Mouse (Mus musculus): ENCODE measurements at regions not wholly inside any gene's neighbourhood (a gene's known extent, or its start where the extent isn't known, plus 50 kb on each side); places are given as distances from the start of the nearest gene placed in this dataset.

DNA sequence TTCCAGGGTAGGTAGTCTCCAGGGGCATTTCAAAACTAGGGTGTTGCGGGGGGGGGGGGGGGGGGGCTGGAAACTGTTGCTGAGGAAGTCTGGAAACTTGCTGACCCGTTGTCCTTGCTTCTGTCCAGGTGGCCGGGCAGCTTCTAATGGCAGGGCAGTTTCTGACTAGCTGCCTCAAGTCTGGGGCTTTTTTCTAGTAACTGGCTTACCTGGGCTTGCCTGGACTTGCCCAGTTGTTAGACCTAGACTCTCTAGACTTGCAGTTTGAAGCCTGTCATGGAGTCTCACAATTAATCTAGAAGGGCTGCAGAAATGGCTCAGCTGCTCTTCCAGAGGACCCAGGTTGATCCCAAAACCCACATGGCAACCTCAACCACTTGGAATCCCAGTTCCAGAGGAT lies 220.7 kb downstream of the Fam43a start:
- Histone ChIP-seq H3ac (ENCODE audit: control insufficient read depth, insufficient read length, low read depth) (no peak overlapping the region), H3K79me3 (ENCODE audit: low read depth) (no peaks in the 10 kb centered on the region), H3K79me2 (ENCODE audit: control insufficient read depth, insufficient read depth) (no peaks in the 10 kb centered on the region), H3K36me3 (ENCODE audit: control insufficient read depth, insufficient read depth) (no peaks in the 10 kb centered on the region), H3K27me3 (ENCODE audit: control insufficient read depth, insufficient read depth, insufficient read length) (no peaks in the 10 kb centered on the region), H3K4me3 (ENCODE audit: insufficient read depth, poor library complexity, severe bottlenecking) (no peak overlapping the region)
- no peak for TF ChIP-seq FOSL1 (IDR thresholded peaks at IDR 0.05; ENCODE audit: insufficient read depth, low read length, poor library complexity, severe bottlenecking)
- TF ChIP-seq CTCF (IDR thresholded peaks at IDR 0.05; ENCODE audit: control insufficient read depth, insufficient read depth, insufficient read length): no peak
- no peak for TF ChIP-seq MYOD1 (IDR thresholded peaks at IDR 0.05; ENCODE audit: control insufficient read depth, insufficient read length, low read depth)
- TF ChIP-seq MYOG (IDR thresholded peaks at IDR 0.05; ENCODE audit: control insufficient read depth, extremely low read depth, insufficient read length): no peak
- TF ChIP-seq CEBPB (IDR thresholded peaks at IDR 0.05; ENCODE audit: low read depth): no peak
- no peak for TF ChIP-seq USF1 (IDR thresholded peaks at IDR 0.05; ENCODE audit: low read depth)
- no peak for TF ChIP-seq MAX (IDR thresholded peaks at IDR 0.05)

DNA sequence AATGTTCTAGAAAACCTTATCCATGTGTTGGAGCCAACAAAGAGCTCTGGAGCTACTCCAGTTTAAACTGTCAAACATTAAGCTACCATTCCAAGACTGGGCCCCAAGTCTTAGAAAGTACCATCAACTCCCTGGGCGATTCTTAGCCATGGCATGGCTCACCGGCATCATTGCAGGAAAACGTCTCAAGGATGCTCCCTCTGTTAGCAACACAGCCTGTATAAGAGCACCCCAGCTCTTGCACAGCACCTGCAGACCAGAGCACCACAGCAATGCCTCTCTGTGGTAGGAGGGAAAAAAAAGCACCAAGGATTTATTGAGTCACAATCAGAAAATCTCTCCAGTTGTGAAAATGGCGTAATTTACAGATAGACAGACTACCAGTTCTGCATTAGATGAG lies 221.2 kb downstream of the Fam43a start:
- Histone ChIP-seq H3K79me3 (ENCODE audit: low read depth) (no peaks in the 10 kb centered on the region), H3K4me3 (ENCODE audit: insufficient read depth, poor library complexity, severe bottlenecking) (no peak overlapping the region), H3K79me2 (ENCODE audit: control insufficient read depth, insufficient read depth) (no peaks in the 10 kb centered on the region), H3ac (ENCODE audit: control insufficient read depth, insufficient read length, low read depth) (no peak overlapping the region), H3K36me3 (ENCODE audit: control insufficient read depth, insufficient read depth) (no peaks in the 10 kb centered on the region), H3K27me3 (ENCODE audit: control insufficient read depth, insufficient read depth, insufficient read length) (no peaks in the 10 kb centered on the region)
- no peak for TF ChIP-seq CTCF (IDR thresholded peaks at IDR 0.05; ENCODE audit: control insufficient read depth, insufficient read depth, insufficient read length)
- no peak for TF ChIP-seq FOSL1 (IDR thresholded peaks at IDR 0.05; ENCODE audit: insufficient read depth, low read length, poor library complexity, severe bottlenecking)
- TF ChIP-seq MYOD1 (IDR thresholded peaks at IDR 0.05; ENCODE audit: control insufficient read depth, insufficient read length, low read depth): no peak
- no peak for TF ChIP-seq CEBPB (IDR thresholded peaks at IDR 0.05; ENCODE audit: low read depth)
- no peak for TF ChIP-seq MAX (IDR thresholded peaks at IDR 0.05)
- TF ChIP-seq USF1 (IDR thresholded peaks at IDR 0.05; ENCODE audit: low read depth): no peak
- TF ChIP-seq MYOG (IDR thresholded peaks at IDR 0.05; ENCODE audit: control insufficient read depth, extremely low read depth, insufficient read length): no peak

DNA sequence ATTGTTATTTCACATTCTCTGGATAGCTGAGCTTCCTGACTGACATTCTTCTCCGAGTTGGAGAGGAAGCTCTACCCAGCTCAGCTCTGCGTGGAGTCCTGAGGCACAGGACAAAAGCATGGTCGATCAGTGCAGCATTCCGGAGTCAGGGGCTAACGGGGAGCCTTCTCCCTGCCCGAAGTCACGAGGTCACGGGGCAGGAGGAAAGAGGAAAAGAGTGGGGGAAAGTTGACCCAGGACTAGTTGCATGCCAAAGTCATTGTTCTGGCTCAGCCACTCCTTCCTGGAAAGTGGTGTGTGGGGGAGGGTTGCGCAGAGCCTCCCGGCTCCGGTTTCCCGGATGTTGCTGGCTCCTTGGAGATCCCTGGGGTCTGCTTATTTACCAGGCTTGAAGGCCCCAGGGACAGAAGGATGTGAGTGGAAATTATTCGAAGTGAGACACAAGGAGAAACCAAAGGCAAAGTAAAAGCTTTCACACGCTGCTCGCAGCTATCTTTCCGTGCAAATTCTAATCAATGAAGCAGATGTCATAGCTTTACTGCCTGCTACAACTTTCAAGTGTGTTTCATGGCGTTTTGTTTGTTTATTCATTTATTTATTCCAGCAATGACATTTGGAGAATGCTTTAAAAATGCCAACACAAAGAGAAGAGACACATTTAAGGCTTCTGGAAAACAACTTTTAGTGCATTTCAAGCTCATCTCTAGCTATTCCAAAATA lies 221.8 kb downstream of the Fam43a start:
- no peak for TF ChIP-seq CTCF (IDR thresholded peaks at IDR 0.05; ENCODE audit: control insufficient read depth, insufficient read depth, insufficient read length)
- no peak overlapping the region for H3K4me3 ChIP-seq (ENCODE audit: insufficient read depth, poor library complexity, severe bottlenecking)
- H3ac ChIP-seq (ENCODE audit: control insufficient read depth, insufficient read length, low read depth): no peak overlapping the region
- no peaks in the 10 kb centered on the region for H3K79me3 ChIP-seq (ENCODE audit: low read depth)
- H3K79me2 ChIP-seq (ENCODE audit: control insufficient read depth, insufficient read depth): no peaks in the 10 kb centered on the region
- no peaks in the 10 kb centered on the region for H3K27me3 ChIP-seq (ENCODE audit: control insufficient read depth, insufficient read depth, insufficient read length)
- H3K36me3 ChIP-seq (ENCODE audit: control insufficient read depth, insufficient read depth): no peaks in the 10 kb centered on the region

DNA sequence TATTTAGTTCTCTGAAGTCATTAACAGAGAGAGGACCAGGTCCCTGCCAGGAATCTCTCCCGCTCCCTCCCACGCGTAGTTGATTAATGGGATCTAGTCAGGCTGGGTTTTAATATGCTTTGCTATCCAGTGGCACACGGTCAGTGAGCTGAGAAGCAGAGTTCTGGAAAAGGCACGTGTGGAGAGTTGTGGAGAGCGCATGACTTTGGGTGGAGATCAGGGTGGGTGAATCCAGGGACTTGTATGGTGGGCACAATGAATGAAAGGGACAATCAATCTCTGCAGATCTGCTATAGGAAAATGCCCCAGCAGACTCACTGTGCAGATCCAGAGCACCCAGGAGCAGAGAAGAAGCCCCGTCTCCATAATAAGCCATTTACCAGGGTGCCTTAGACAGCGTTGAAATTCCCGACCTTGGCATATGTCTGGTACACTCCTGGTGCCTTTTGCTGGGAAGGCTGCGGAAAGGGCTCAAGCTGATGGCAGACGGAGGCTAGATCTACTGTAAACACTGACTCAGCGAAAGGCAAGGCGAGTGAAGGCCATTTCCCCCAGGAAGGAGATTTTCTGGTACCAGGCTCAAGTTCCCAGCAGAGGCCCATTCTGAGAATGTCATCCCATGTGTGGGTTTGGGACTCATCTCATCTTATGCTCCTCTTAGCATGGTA lies 222.5 kb downstream of the Fam43a start:
- H3K79me2 ChIP-seq (ENCODE audit: control insufficient read depth, insufficient read depth): no peaks in the 10 kb centered on the region
- no peak for TF ChIP-seq MYOG (IDR thresholded peaks at IDR 0.05; ENCODE audit: control insufficient read depth, extremely low read depth, insufficient read length)
- TF ChIP-seq USF1 (IDR thresholded peaks at IDR 0.05; ENCODE audit: low read depth): no peak
- TF ChIP-seq CTCF (IDR thresholded peaks at IDR 0.05; ENCODE audit: control insufficient read depth, insufficient read depth, insufficient read length): no peak
- no peak for TF ChIP-seq MAX (IDR thresholded peaks at IDR 0.05)
- no peak for TF ChIP-seq MYOD1 (IDR thresholded peaks at IDR 0.05; ENCODE audit: control insufficient read depth, insufficient read length, low read depth)
- no peak for TF ChIP-seq CEBPB (IDR thresholded peaks at IDR 0.05; ENCODE audit: low read depth)
- TF ChIP-seq FOSL1 (IDR thresholded peaks at IDR 0.05; ENCODE audit: insufficient read depth, low read length, poor library complexity, severe bottlenecking): no peak
- no peak overlapping the region for H3ac ChIP-seq (ENCODE audit: control insufficient read depth, insufficient read length, low read depth)
- H3K36me3 ChIP-seq (ENCODE audit: control insufficient read depth, insufficient read depth): no peaks in the 10 kb centered on the region
- H3K4me3 ChIP-seq (ENCODE audit: insufficient read depth, poor library complexity, severe bottlenecking): no peak overlapping the region
- H3K79me3 ChIP-seq (ENCODE audit: low read depth): no peaks in the 10 kb centered on the region
- no peaks in the 10 kb centered on the region for H3K27me3 ChIP-seq (ENCODE audit: control insufficient read depth, insufficient read depth, insufficient read length)

DNA sequence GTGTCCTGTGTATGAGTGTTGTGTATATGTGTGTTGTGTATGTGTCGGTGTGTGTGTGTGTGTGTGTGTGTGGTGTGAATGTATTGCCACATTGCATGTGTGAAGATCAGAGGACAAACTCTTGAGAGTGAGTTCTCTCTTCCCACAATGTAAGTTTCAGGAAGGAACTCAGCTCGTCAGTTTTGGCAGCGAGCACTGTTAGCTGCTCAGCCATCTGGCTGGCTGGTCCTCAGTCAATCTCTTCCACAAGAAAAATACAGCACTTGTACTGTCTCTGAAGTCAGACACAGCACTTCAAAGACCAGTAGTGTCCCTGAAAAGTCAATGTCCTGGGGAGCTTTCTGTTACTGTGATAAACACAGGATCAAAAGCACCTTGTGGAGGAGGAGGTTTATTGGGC lies 226.6 kb downstream of the Fam43a start:
- Histone ChIP-seq H3ac (ENCODE audit: control insufficient read depth, insufficient read length, low read depth) (no peak overlapping the region), H3K79me2 (ENCODE audit: control insufficient read depth, insufficient read depth) (no peaks in the 10 kb centered on the region), H3K4me3 (ENCODE audit: insufficient read depth, poor library complexity, severe bottlenecking) (no peak overlapping the region), H3K36me3 (ENCODE audit: control insufficient read depth, insufficient read depth) (no peaks in the 10 kb centered on the region), H3K27me3 (ENCODE audit: control insufficient read depth, insufficient read depth, insufficient read length) (no peaks in the 10 kb centered on the region), H3K79me3 (ENCODE audit: low read depth) (no peaks in the 10 kb centered on the region)
- no peak for TF ChIP-seq MYOG (IDR thresholded peaks at IDR 0.05; ENCODE audit: control insufficient read depth, extremely low read depth, insufficient read length)
- TF ChIP-seq CEBPB (IDR thresholded peaks at IDR 0.05; ENCODE audit: low read depth): no peak
- TF ChIP-seq CTCF (IDR thresholded peaks at IDR 0.05; ENCODE audit: control insufficient read depth, insufficient read depth, insufficient read length): no peak
- TF ChIP-seq MYOD1 (IDR thresholded peaks at IDR 0.05; ENCODE audit: control insufficient read depth, insufficient read length, low read depth): no peak
- TF ChIP-seq USF1 (IDR thresholded peaks at IDR 0.05; ENCODE audit: low read depth): no peak
- TF ChIP-seq MAX (IDR thresholded peaks at IDR 0.05): no peak
- TF ChIP-seq FOSL1 (IDR thresholded peaks at IDR 0.05; ENCODE audit: insufficient read depth, low read length, poor library complexity, severe bottlenecking): no peak

Measured in C2C12 (cell line).